8 mouse cellular contexts compared by ENCODE assay signal in the genomic region with DNA sequence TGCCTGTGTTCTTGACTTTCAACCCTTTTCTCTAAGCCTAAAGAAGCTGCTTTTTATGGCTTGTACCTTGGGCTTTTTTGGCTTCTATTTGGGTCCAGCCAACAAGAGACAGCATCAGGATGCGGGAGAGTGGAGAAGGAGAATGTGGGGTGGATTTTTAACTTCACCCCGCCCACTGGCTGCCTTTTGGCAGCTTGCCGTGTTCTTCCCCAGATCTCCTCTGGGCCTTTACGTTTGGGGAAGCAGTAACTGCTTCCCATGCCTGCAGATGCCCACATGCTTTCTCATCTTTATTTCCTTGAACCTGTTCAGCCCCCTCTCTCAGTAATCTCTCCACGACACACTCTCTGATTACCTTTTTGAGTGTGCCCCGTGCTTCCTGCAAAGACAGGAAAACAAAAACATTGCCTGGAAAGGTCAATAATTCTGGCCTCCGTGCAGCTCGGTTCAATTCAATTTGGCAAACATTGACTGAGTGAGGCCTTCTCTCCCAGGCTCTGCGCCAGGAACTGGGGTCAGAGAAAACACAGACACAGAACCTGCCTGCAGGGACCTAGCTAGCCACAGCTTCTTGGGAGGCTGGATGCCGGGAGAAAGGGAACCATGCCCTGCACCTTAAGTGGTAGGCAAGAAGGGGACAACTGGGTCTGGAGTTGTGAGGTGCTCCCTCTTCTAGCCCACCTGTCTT. TPM values are rescaled to one million over a fixed set of nuclear protein-coding genes. Genes with fewer than 3 reads are reported as not detected.
A peak's percentile ranks its signal among the peaks of the same experiment; 100 is the strongest.
DNase-seq lines count a peak whose midpoint lies in the region; ATAC-seq lines count a peak whose summit lies in the region.

No protein-coding gene starts in this region.

- no peak overlapping the region for H3K9ac ChIP-seq in hindbrain, embryonic 15.5 days
- no peak overlapping the region for H3K9ac ChIP-seq in hindbrain, embryonic 11.5 days (ENCODE audit: low read depth, low read length)

- no peak overlapping the region for H3K4me3 ChIP-seq in hindbrain, embryonic 15.5 days
- H3K4me3 ChIP-seq in hindbrain, embryonic 11.5 days (ENCODE audit: low read depth, low read length) = no peak overlapping the region

- DNase-seq in hindbrain, embryonic 11.5 days (ENCODE audit: low spot score) = no peak
- DNase-seq in adrenal gland, postnatal 14 days = peak; percentile 43
- peak; percentile 21 to 22 for DNase-seq in heart, postnatal 36 days
- DNase-seq in left cerebral cortex, postnatal 25 days (ENCODE audit: low spot score in 2 of 2) = peak; percentile 67 to 94
- no peak for DNase-seq in urinary bladder, postnatal 10 days (ENCODE audit: low spot score)
- no peak for DNase-seq in cerebellum, postnatal 36 days

- no peaks in the 10 kb centered on the region for H3K36me3 ChIP-seq in hindbrain, embryonic 15.5 days
- no peaks in the 10 kb centered on the region for H3K36me3 ChIP-seq in hindbrain, embryonic 11.5 days (ENCODE audit: control insufficient read depth, insufficient read depth, low read length)

- ATAC-seq in hindbrain, embryonic 15.5 days (ENCODE audit: low FRiP score, low read depth) = peak; percentile 60; the same call in 1 of the 2 replicates
- no peak for ATAC-seq in hindbrain, embryonic 11.5 days (ENCODE audit: low FRiP score)
- ATAC-seq in monocyte, adult 5-6 weeks (replicated peaks; ENCODE audit: insufficient number of reproducible peaks, low FRiP score, low TSS enrichment, poor library complexity, severe bottlenecking) = no peak

- intact Hi-C loops in heart, postnatal 36 days (cut with DNase I) = loop anchor here (10.0 kb wide), 1 partner anchor 174 kb away; a partner anchor contains a TSS
- intact Hi-C loops in left cerebral cortex, postnatal 25 days (cut with DNase I) = loop anchor here (1.0 to 5.0 kb wide), 2 partner anchors 16 to 56 kb away; no protein-coding TSS in a partner anchor

- H3K4me1 ChIP-seq in hindbrain, embryonic 15.5 days (replicated peaks) = peaks cover 4% of the 10 kb centered on the region; the same call in 1 of the 2 replicates
- H3K4me1 ChIP-seq in hindbrain, embryonic 11.5 days (replicated peaks; ENCODE audit: control insufficient read depth, insufficient read depth, low read length) = no peaks in the 10 kb centered on the region

- H3K4me2 ChIP-seq in hindbrain, embryonic 15.5 days = no peak overlapping the region
- no peak overlapping the region for H3K4me2 ChIP-seq in hindbrain, embryonic 11.5 days (replicated peaks; ENCODE audit: low read depth, low read length)

- H3K27ac ChIP-seq in hindbrain, embryonic 15.5 days (replicated peaks) = peak overlapping the region; percentile 29; the same call in 1 of the 2 replicates
- no peak overlapping the region for H3K27ac ChIP-seq in hindbrain, embryonic 11.5 days (ENCODE audit: low read depth, low read length)

- WGBS in hindbrain, embryonic 15.5 days = 38% methylated on average over 10 of the region's 10 CpGs
- WGBS in hindbrain, embryonic 11.5 days = 44% methylated on average over 10 of the region's 10 CpGs

- 0 out of 2 replicates have a peak, but pooled peaks cover 2% of the 10 kb centered on the region for H3K27me3 ChIP-seq in hindbrain, embryonic 15.5 days
- no peaks in the 10 kb centered on the region for H3K27me3 ChIP-seq in hindbrain, embryonic 11.5 days (ENCODE audit: control insufficient read depth, insufficient read depth, low read length)

- no peaks in the 10 kb centered on the region for H3K9me3 ChIP-seq in hindbrain, embryonic 15.5 days
- no peaks in the 10 kb centered on the region for H3K9me3 ChIP-seq in hindbrain, embryonic 11.5 days (ENCODE audit: control insufficient read depth, low read length)

RNA-seq across cellular contexts. Expression of a gene that starts 17.0 kb away (rescaled TPM):
- 3.7 and 4.0 TPM in 2 replicates for polyA plus RNA-seq in hindbrain, embryonic 15.5 days (2015; fragmentation: Nextera tagmentation; extraction: Ambion mirVana)
- polyA plus RNA-seq in hindbrain, embryonic 11.5 days (2014; fragmentation: Nextera tagmentation; extraction: Ambion mirVana) = 1.9 and 3.4 TPM in 2 replicates
- 19.0 and 26.2 TPM in 2 replicates for total RNA-seq in adrenal gland, postnatal 14 days (2021)
- total RNA-seq in heart, postnatal 36 days (2021) = 10 to 100 TPM; 38.6 to 47.2 TPM
- 10 to 100 TPM; 59.8 to 68.8 TPM for total RNA-seq in left cerebral cortex, postnatal 25 days (2021)
- total RNA-seq in monocyte, adult 5-6 weeks (2017) = 0.19 to 11.0 TPM (median 2.2 TPM) in 3 replicates

Comparison
In these comparisons a context has a peak if more than half of its experiments do, and no peak if none do; other contexts are left out.
1. DNase-seq: peak in adrenal gland, postnatal 14 days (single experiment), heart, postnatal 36 days (2 of 2) and left cerebral cortex, postnatal 25 days (2 of 2); none in hindbrain, embryonic 11.5 days (single experiment), urinary bladder, postnatal 10 days (single experiment) and cerebellum, postnatal 36 days (0 of 2).